Mouse (Mus musculus) gastrocnemius, adult 18-20 months (tissue): ENCODE data around the gene Psmd7. TPM values are rescaled to one million over a fixed set of nuclear protein-coding genes. Genes with fewer than 3 reads are reported as not detected.
A peak's percentile ranks its signal among the peaks of the same experiment; 100 is the strongest.

Experiments
- microRNA-seq: library from miRNA; unstranded; fragments of <30 nt; microRNA quantifications from one replicate; pipeline ENCODE4 v1.2.0, GENCODE M21; 2021
- total RNA-seq, 2 experiments: library from RNA; stranded (reverse); gene quantifications; 2 replicates each; pipeline ENCODE4 v1.2.3; 2021

Gene Psmd7
- total RNA-seq, 2 experiments from 2014 or later: 151 to 163 TPM

Small RNA genes lying within 50 kb of the gene (microRNA-seq; reads per million reads assigned to microRNA genes)
- 2,427 reads per million, percentile 88 among the genes with 10 or more reads in this experiment for gene Mir140

Other genes with a start within 250 kb of the Psmd7 start
- gene Nqo1, start 185.3 kb downstream of the Psmd7 start, total RNA-seq: 10 to 100 TPM; 28.9 to 45.2 TPM
- gene Nob1, start 163.4 kb downstream of the Psmd7 start, total RNA-seq: 10 to 100 TPM; 21.4 to 27.5 TPM
- gene Wwp2, start 152.1 kb downstream of the Psmd7 start, total RNA-seq: 10 to 100 TPM; 13.8 to 14.2 TPM